Mouse (Mus musculus): ENCODE results near the gene Tmod3.

DNA sequence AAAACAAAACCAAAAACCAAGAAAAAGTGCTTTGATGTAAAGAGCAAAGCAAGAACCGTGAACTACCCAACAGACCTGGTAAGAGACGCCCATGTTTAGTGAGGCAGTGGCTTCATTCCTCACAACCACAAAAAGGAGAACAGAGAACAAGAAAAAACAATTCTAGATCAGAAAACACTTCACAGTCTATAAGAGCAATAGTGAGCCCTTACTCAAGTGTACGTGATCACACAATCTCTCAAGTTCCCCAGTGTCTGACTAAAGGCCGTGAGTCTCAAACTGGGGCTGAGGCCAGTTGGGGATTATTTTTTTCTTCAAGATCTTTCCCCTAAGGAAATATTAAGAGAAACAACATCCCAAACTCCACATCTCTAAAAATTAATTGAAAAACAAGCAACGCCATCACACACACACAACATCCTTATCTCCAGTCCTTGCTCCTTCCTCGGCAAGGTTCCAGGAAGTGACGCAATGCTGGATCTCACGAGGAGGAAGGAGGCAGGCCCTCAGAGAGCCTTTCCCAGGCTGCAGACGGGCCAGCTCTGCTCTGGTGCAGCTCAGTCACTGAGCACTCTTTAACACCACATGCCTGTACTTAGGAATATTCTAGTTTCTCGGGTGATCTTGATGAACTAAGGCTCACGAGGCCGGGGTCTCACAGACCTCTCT lies 12.4 kb downstream of the Tmod3 start:
- TF ChIP-seq CTCF (IDR thresholded peaks at IDR 0.05; ENCODE audit: low read depth, low read length) (no peak), GATA1 (IDR thresholded peaks at IDR 0.05; ENCODE audit: borderline replicate concordance, low read length) (no peak), TAL1 (conservative IDR thresholded peaks at IDR 0.05; ENCODE audit: low read depth, low read length) (no peak), POLR2AphosphoS5 (IDR thresholded peaks at IDR 0.05; ENCODE audit: insufficient replicate concordance, low read depth, low read length) (no peak)

Measured in G1E (cell line).